Mouse (Mus musculus): ENCODE measurements at regions not wholly inside any gene's neighbourhood (a gene's known extent, or its start where the extent isn't known, plus 50 kb on each side); places are given as distances from the start of the nearest gene placed in this dataset.

GRCm38 (mm10) chr15:62694734-62695133, 1150.2 kb downstream of the Gsdmc2 start:
- no peaks in the 10 kb centered on the region for H3K36me3 ChIP-seq (replicated peaks in 1 of 2; ENCODE audit: control insufficient read depth in 1 of 2, insufficient read depth in 1 of 2, low read length in 1 of 2)
- TF ChIP-seq RAD21 (IDR thresholded peaks at IDR 0.05; ENCODE audit: low read depth, low read length) (no peak), ETS1 (conservative IDR thresholded peaks at IDR 0.05; ENCODE audit: low read depth, low read length) (no peak), ELF1 (IDR thresholded peaks at IDR 0.05; ENCODE audit: low read depth, low read length) (no peak), SMC3 (IDR thresholded peaks at IDR 0.05; ENCODE audit: low read depth, low read length) (no peak), MAFK (IDR thresholded peaks at IDR 0.05; ENCODE audit: insufficient replicate concordance, low read length) (no peak), PAX5 (IDR thresholded peaks at IDR 0.05; ENCODE audit: low read length) (no peak), MYC (IDR thresholded peaks at IDR 0.05; ENCODE audit: low read depth, low read length) (no peak), ZC3H11A (IDR thresholded peaks at IDR 0.05; ENCODE audit: low read depth, low read length) (no peak), CHD1 (IDR thresholded peaks at IDR 0.05; ENCODE audit: low read depth, low read length) (no peak)
- dilution Hi-C loops (cut with MboI; ENCODE audit: extremely low pct_ligation_motif_present, extremely low pct_unique_long_range_greater_than_20kb, low sequenced_read_pairs) = no loop called here
- no peak overlapping the region for H3K4me2 ChIP-seq (ENCODE audit: insufficient read depth, low read depth, poor library complexity, severe bottlenecking)
- no peak overlapping the region for H3K4me3 ChIP-seq (replicated peaks in 1 of 3; ENCODE audit: low read depth in 2 of 3, low read length in 2 of 3, poor library complexity in 1 of 3)
- no peak for DNase-seq (ENCODE audit: extremely low read depth)
- no peaks in the 10 kb centered on the region for H3K9me3 ChIP-seq (replicated peaks; ENCODE audit: low read length)
- in situ Hi-C loops (cut with MboI; ENCODE audit: low pct_ligation_motif_present, low pct_unique_long_range_greater_than_20kb, low sequenced_read_pairs) = no loop called here
- no peaks in the 10 kb centered on the region for H3K27me3 ChIP-seq (replicated peaks)
- H3K9ac ChIP-seq (ENCODE audit: insufficient read depth, low read depth) = no peak overlapping the region
- no peak overlapping the region for H3K27ac ChIP-seq (ENCODE audit: insufficient read depth, low read depth)
- H3K79me2 ChIP-seq (replicated peaks; ENCODE audit: control insufficient read depth, extremely low read depth, insufficient read depth, poor library complexity, severe bottlenecking) = no peaks in the 10 kb centered on the region
- H3K4me1 ChIP-seq (ENCODE audit: control insufficient read depth in 1 of 2, insufficient read depth in 2 of 2) = peaks cover 3 to 19% of the 10 kb centered on the region in 2 experiments; a peak in 3 of 4 replicates

- no peak overlapping the region for H3K4me3 ChIP-seq (replicated peaks in 1 of 3; ENCODE audit: low read depth in 2 of 3, low read length in 2 of 3, poor library complexity in 1 of 3)
- no peaks in the 10 kb centered on the region for H3K36me3 ChIP-seq (replicated peaks in 1 of 2; ENCODE audit: control insufficient read depth in 1 of 2, insufficient read depth in 1 of 2, low read length in 1 of 2)
- peaks cover 2 to 14% of the 10 kb centered on the region in 2 experiments; a peak in 3 of 4 replicates for H3K4me1 ChIP-seq (ENCODE audit: control insufficient read depth in 1 of 2, insufficient read depth in 2 of 2)
- no peak for DNase-seq (ENCODE audit: extremely low read depth)
- H3K79me2 ChIP-seq (replicated peaks; ENCODE audit: control insufficient read depth, extremely low read depth, insufficient read depth, poor library complexity, severe bottlenecking) = no peaks in the 10 kb centered on the region
- no peak overlapping the region for H3K9ac ChIP-seq (ENCODE audit: insufficient read depth, low read depth)
- no peaks in the 10 kb centered on the region for H3K9me3 ChIP-seq (replicated peaks; ENCODE audit: low read length)
- in situ Hi-C loops (cut with MboI; ENCODE audit: low pct_ligation_motif_present, low pct_unique_long_range_greater_than_20kb, low sequenced_read_pairs) = no loop called here
- H3K4me2 ChIP-seq (ENCODE audit: insufficient read depth, low read depth, poor library complexity, severe bottlenecking) = no peak overlapping the region
- no peaks in the 10 kb centered on the region for H3K27me3 ChIP-seq (replicated peaks)
- TF ChIP-seq CHD1 (IDR thresholded peaks at IDR 0.05; ENCODE audit: low read depth, low read length) (no peak), JUN (IDR thresholded peaks at IDR 0.05; ENCODE audit: insufficient read depth, low read depth, low read length) (no peak), ZC3H11A (IDR thresholded peaks at IDR 0.05; ENCODE audit: low read depth, low read length) (no peak), GABPA (IDR thresholded peaks at IDR 0.05; ENCODE audit: insufficient replicate concordance, low read depth, low read length) (no peak), ZMIZ1 (IDR thresholded peaks at IDR 0.05; ENCODE audit: low read depth, low read length) (no peak), ELF1 (IDR thresholded peaks at IDR 0.05; ENCODE audit: low read depth, low read length) (no peak), E2F4 (IDR thresholded peaks at IDR 0.05; ENCODE audit: insufficient replicate concordance, low read depth, low read length) (no peak), ETS1 (conservative IDR thresholded peaks at IDR 0.05; ENCODE audit: low read depth, low read length) (no peak), KAT2A (IDR thresholded peaks at IDR 0.05; ENCODE audit: insufficient replicate concordance, low read length) (no peak), JUND (conservative IDR thresholded peaks at IDR 0.05; ENCODE audit: low read depth, low read length) (no peak), POLR2AphosphoS2 (IDR thresholded peaks at IDR 0.05; ENCODE audit: low read depth, low read length) (no peak)
- H3K27ac ChIP-seq (ENCODE audit: insufficient read depth, low read depth) = no peak overlapping the region
- dilution Hi-C loops (cut with MboI; ENCODE audit: extremely low pct_ligation_motif_present, extremely low pct_unique_long_range_greater_than_20kb, low sequenced_read_pairs) = no loop called here
Observed at GRCm38 (mm10) chr15:62693671-62694070, 1151.3 kb downstream of the Gsdmc2 start.
